Mouse (Mus musculus): ENCODE data around the gene Grin2d. TPM values are rescaled to one million over a fixed set of nuclear protein-coding genes. Genes with fewer than 3 reads are reported as not detected.

The Grin2d gene
- polyA plus RNA-seq, 1 experiment from 2014 or later: 0.13 TPM

- ATAC-seq (replicated peaks; ENCODE audit: insufficient number of reproducible peaks, low FRiP score, low TSS enrichment, low read depth) (no peak), DNase-seq (ENCODE audit: low spot score) (no peak)
- WGBS: 42% methylated on average over 2 of the region's 2 CpGs
- no peaks in the 10 kb centered on the region for H3K9me3 ChIP-seq (replicated peaks; ENCODE audit: control insufficient read depth, low read length)
- H3K4me1 ChIP-seq (ENCODE audit: control insufficient read depth, insufficient read depth, low read length): peaks cover 2% of the 10 kb centered on the region; the same call in 1 of the 2 replicates
- H3K4me2 ChIP-seq (ENCODE audit: low read depth, low read length): no peak overlapping the region
- H3K27me3 ChIP-seq (ENCODE audit: control insufficient read depth, insufficient read depth, low read length): no peaks in the 10 kb centered on the region
- no peak overlapping the region for H3K4me3 ChIP-seq (ENCODE audit: low read depth, low read length)
- no peak overlapping the region for H3K9ac ChIP-seq (replicated peaks; ENCODE audit: low read length)
- H3K27ac ChIP-seq (replicated peaks; ENCODE audit: low read depth, low read length): no peak overlapping the region
- H3K36me3 ChIP-seq (replicated peaks; ENCODE audit: control insufficient read depth, insufficient read depth, low read depth, low read length): peaks cover 5% of the 10 kb centered on the region
Observed at GRCm38 (mm10) chr7:45815984-45816351, 62.2 kb downstream of the Grin2d start.

GRCm38 (mm10) chr7:45815323-45815983 is 62.7 kb downstream of the Grin2d start:
- H3K9ac ChIP-seq (replicated peaks; ENCODE audit: low read length): no peak overlapping the region
- no peaks in the 10 kb centered on the region for H3K27me3 ChIP-seq (ENCODE audit: control insufficient read depth, insufficient read depth, low read length)
- ATAC-seq (replicated peaks; ENCODE audit: insufficient number of reproducible peaks, low FRiP score, low TSS enrichment, low read depth): no peak
- peaks cover 10% of the 10 kb centered on the region for H3K36me3 ChIP-seq (replicated peaks; ENCODE audit: control insufficient read depth, insufficient read depth, low read depth, low read length)
- WGBS: 36% methylated on average over 10 of the region's 10 CpGs
- no peak overlapping the region for H3K4me2 ChIP-seq (ENCODE audit: low read depth, low read length)
- no peak overlapping the region for H3K27ac ChIP-seq (replicated peaks; ENCODE audit: low read depth, low read length)
- DNase-seq (ENCODE audit: low spot score): no peak
- peaks cover 2% of the 10 kb centered on the region; the same call in 1 of the 2 replicates for H3K4me1 ChIP-seq (ENCODE audit: control insufficient read depth, insufficient read depth, low read length)
- H3K4me3 ChIP-seq (ENCODE audit: low read depth, low read length): no peak overlapping the region
- no peaks in the 10 kb centered on the region for H3K9me3 ChIP-seq (replicated peaks; ENCODE audit: control insufficient read depth, low read length)

- Histone ChIP-seq H3K4me1 (ENCODE audit: control insufficient read depth, insufficient read depth, low read length) (peaks cover 2% of the 10 kb centered on the region; the same call in 1 of the 2 replicates), H3K9me3 (replicated peaks; ENCODE audit: control insufficient read depth, low read length) (no peaks in the 10 kb centered on the region), H3K27ac (replicated peaks; ENCODE audit: low read depth, low read length) (no peak overlapping the region), H3K4me3 (ENCODE audit: low read depth, low read length) (peak overlapping the region; percentile 23), H3K36me3 (replicated peaks; ENCODE audit: control insufficient read depth, insufficient read depth, low read depth, low read length) (peaks cover 16% of the 10 kb centered on the region), H3K9ac (replicated peaks; ENCODE audit: low read length) (no peak overlapping the region), H3K27me3 (ENCODE audit: control insufficient read depth, insufficient read depth, low read length) (no peaks in the 10 kb centered on the region), H3K4me2 (ENCODE audit: low read depth, low read length) (peak overlapping the region; percentile 39)
- ATAC-seq (replicated peaks; ENCODE audit: insufficient number of reproducible peaks, low FRiP score, low TSS enrichment, low read depth) (no peak), DNase-seq (ENCODE audit: low spot score) (no peak)
- WGBS: 3% methylated on average over 5 of the region's 5 CpGs
Observed at GRCm38 (mm10) chr7:45814841-45815240, 63.3 kb downstream of the Grin2d start.

- ATAC-seq (replicated peaks; ENCODE audit: insufficient number of reproducible peaks, low FRiP score, low TSS enrichment, low read depth) (peak; percentile 97), DNase-seq (ENCODE audit: low spot score) (peak; percentile 100)
- no peaks in the 10 kb centered on the region for H3K9me3 ChIP-seq (replicated peaks; ENCODE audit: control insufficient read depth, low read length)
- H3K36me3 ChIP-seq (replicated peaks; ENCODE audit: control insufficient read depth, insufficient read depth, low read depth, low read length): peaks cover 21% of the 10 kb centered on the region
- H3K27me3 ChIP-seq (ENCODE audit: control insufficient read depth, insufficient read depth, low read length): no peaks in the 10 kb centered on the region
- peak within 1 kb of the TSS; percentile 100 for H3K27ac ChIP-seq (replicated peaks; ENCODE audit: low read depth, low read length)
- H3K9ac ChIP-seq (replicated peaks; ENCODE audit: low read length): peak within 1 kb of the TSS; percentile 100
- peak within 1 kb of the TSS; percentile 68 for H3K4me2 ChIP-seq (ENCODE audit: low read depth, low read length)
- 1% methylated on average over 86 of the region's 92 CpGs for WGBS
- H3K4me3 ChIP-seq (ENCODE audit: low read depth, low read length): peak within 1 kb of the TSS; percentile 93
- peaks cover 2% of the 10 kb centered on the region; the same call in 1 of the 2 replicates for H3K4me1 ChIP-seq (ENCODE audit: control insufficient read depth, insufficient read depth, low read length)
Observed at GRCm38 (mm10) chr7:45813787-45814779, 64.1 kb downstream of the Grin2d start, which contains the start of gene Cyth2. Gene Cyth2, minus strand, starts transcription at chr7:45814581.

- no peaks in the 10 kb centered on the region for H3K27me3 ChIP-seq (ENCODE audit: control insufficient read depth, insufficient read depth, low read length)
- H3K36me3 ChIP-seq (replicated peaks; ENCODE audit: control insufficient read depth, insufficient read depth, low read depth, low read length): peaks cover 25% of the 10 kb centered on the region
- 86% methylated on average over 8 of the region's 8 CpGs for WGBS
- no peak for DNase-seq (ENCODE audit: low spot score)
- H3K4me1 ChIP-seq (ENCODE audit: control insufficient read depth, insufficient read depth, low read length): peaks cover 2% of the 10 kb centered on the region; the same call in 1 of the 2 replicates
- peak overlapping the region; percentile 68 for H3K4me2 ChIP-seq (ENCODE audit: low read depth, low read length)
- H3K27ac ChIP-seq (replicated peaks; ENCODE audit: low read depth, low read length): no peak overlapping the region; the same call in 1 of the 2 replicates
- peak overlapping the region; percentile 93 for H3K4me3 ChIP-seq (ENCODE audit: low read depth, low read length)
- peak overlapping the region; percentile 100 for H3K9ac ChIP-seq (replicated peaks; ENCODE audit: low read length)
- ATAC-seq (replicated peaks; ENCODE audit: insufficient number of reproducible peaks, low FRiP score, low TSS enrichment, low read depth): no peak
- no peaks in the 10 kb centered on the region for H3K9me3 ChIP-seq (replicated peaks; ENCODE audit: control insufficient read depth, low read length)
Observed at GRCm38 (mm10) chr7:45812921-45813320, 65.3 kb downstream of the Grin2d start.

- no peak overlapping the region for H3K4me3 ChIP-seq (ENCODE audit: low read depth, low read length)
- no peak overlapping the region for H3K4me2 ChIP-seq (ENCODE audit: low read depth, low read length)
- no peak overlapping the region for H3K9ac ChIP-seq (replicated peaks; ENCODE audit: low read length)
- no peaks in the 10 kb centered on the region for H3K9me3 ChIP-seq (replicated peaks; ENCODE audit: control insufficient read depth, low read length)
- peaks cover 27% of the 10 kb centered on the region for H3K36me3 ChIP-seq (replicated peaks; ENCODE audit: control insufficient read depth, insufficient read depth, low read depth, low read length)
- WGBS: 89% methylated on average over 14 of the region's 14 CpGs
- no peak for ATAC-seq (replicated peaks; ENCODE audit: insufficient number of reproducible peaks, low FRiP score, low TSS enrichment, low read depth)
- H3K27ac ChIP-seq (replicated peaks; ENCODE audit: low read depth, low read length): no peak overlapping the region
- H3K4me1 ChIP-seq (ENCODE audit: control insufficient read depth, insufficient read depth, low read length): peaks cover 2% of the 10 kb centered on the region; the same call in 1 of the 2 replicates
- no peaks in the 10 kb centered on the region for H3K27me3 ChIP-seq (ENCODE audit: control insufficient read depth, insufficient read depth, low read length)
- DNase-seq (ENCODE audit: low spot score): no peak
Observed at GRCm38 (mm10) chr7:45809276-45810075, 68.7 kb downstream of the Grin2d start.

- no peak for DNase-seq (ENCODE audit: low spot score)
- Histone ChIP-seq H3K27me3 (ENCODE audit: control insufficient read depth, insufficient read depth, low read length) (no peaks in the 10 kb centered on the region), H3K9ac (replicated peaks; ENCODE audit: low read length) (no peak overlapping the region), H3K4me2 (ENCODE audit: low read depth, low read length) (no peak overlapping the region), H3K27ac (replicated peaks; ENCODE audit: low read depth, low read length) (no peak overlapping the region), H3K36me3 (replicated peaks; ENCODE audit: control insufficient read depth, insufficient read depth, low read depth, low read length) (peaks cover 27% of the 10 kb centered on the region), H3K9me3 (replicated peaks; ENCODE audit: control insufficient read depth, low read length) (no peaks in the 10 kb centered on the region), H3K4me3 (ENCODE audit: low read depth, low read length) (no peak overlapping the region), H3K4me1 (ENCODE audit: control insufficient read depth, insufficient read depth, low read length) (peaks cover 2% of the 10 kb centered on the region; the same call in 1 of the 2 replicates)
- WGBS: 53% methylated on average over 11 of the region's 11 CpGs
- no peak for ATAC-seq (replicated peaks; ENCODE audit: insufficient number of reproducible peaks, low FRiP score, low TSS enrichment, low read depth)
Observed at GRCm38 (mm10) chr7:45808471-45808870, 69.7 kb downstream of the Grin2d start.
